Mouse (Mus musculus): ENCODE results near the gene Spink4. TPM values are rescaled to one million over a fixed set of nuclear protein-coding genes. Genes with fewer than 3 reads are reported as not detected.

The Spink4 gene
- polyA plus RNA-seq (2016; fragmentation: Nextera tagmentation; extraction: Ambion mirVana), result not detected in 2 replicates

- H3K4me1 ChIP-seq, result no peaks in the 10 kb centered on the region
- WGBS, result 72% methylated on average over 3 of the region's 3 CpGs
- H3K27ac ChIP-seq, result no peak within 1 kb of the TSS
- no peaks in the 10 kb centered on the region for H3K9me3 ChIP-seq
- no peak within 1 kb of the TSS for H3K4me2 ChIP-seq (replicated peaks)
- no peak within 1 kb of the TSS for H3K4me3 ChIP-seq
- H3K36me3 ChIP-seq, result no peaks in the 10 kb centered on the region
- no peaks in the 10 kb centered on the region for H3K27me3 ChIP-seq
- H3K9ac ChIP-seq, result no peak within 1 kb of the TSS
- no peak for ATAC-seq (ENCODE audit: insufficient number of reproducible peaks, insufficient read depth, low FRiP score, low TSS enrichment)
Measured at GRCm38 (mm10) chr4:40919785-40920184, at the start of gene Spink4. Gene Spink4, plus strand, starts transcription at chr4:40920052.

GRCm38 (mm10) chr4:40870206-40870605 is 49.6 kb upstream of the Spink4 start:
- Histone ChIP-seq H3K4me3 (no peak overlapping the region), H3K27ac (no peak overlapping the region), H3K4me1 (peaks cover 14% of the 10 kb centered on the region), H3K4me2 (replicated peaks) (no peak overlapping the region), H3K9ac (no peak overlapping the region), H3K27me3 (no peaks in the 10 kb centered on the region), H3K9me3 (no peaks in the 10 kb centered on the region), H3K36me3 (no peaks in the 10 kb centered on the region)
- WGBS, result 86% methylated on average over 4 of the region's 4 CpGs
- ATAC-seq (ENCODE audit: insufficient number of reproducible peaks, insufficient read depth, low FRiP score, low TSS enrichment), result no peak

- Histone ChIP-seq H3K36me3 (no peaks in the 10 kb centered on the region), H3K4me1 (peaks cover 19% of the 10 kb centered on the region), H3K4me2 (replicated peaks) (no peak overlapping the region), H3K9ac (no peak overlapping the region), H3K9me3 (no peaks in the 10 kb centered on the region), H3K27me3 (no peaks in the 10 kb centered on the region), H3K4me3 (no peak overlapping the region), H3K27ac (no peak overlapping the region)
- WGBS, result 90% methylated on average over 3 of the region's 3 CpGs
- no peak for ATAC-seq (ENCODE audit: insufficient number of reproducible peaks, insufficient read depth, low FRiP score, low TSS enrichment)
Measured at GRCm38 (mm10) chr4:40872129-40872528, 47.7 kb upstream of the Spink4 start.

- Histone ChIP-seq H3K4me2 (replicated peaks) (no peak overlapping the region), H3K36me3 (no peaks in the 10 kb centered on the region), H3K4me3 (no peak overlapping the region), H3K4me1 (peaks cover 27% of the 10 kb centered on the region), H3K27me3 (no peaks in the 10 kb centered on the region), H3K9ac (no peak overlapping the region), H3K27ac (peak overlapping the region; percentile 69), H3K9me3 (no peaks in the 10 kb centered on the region)
- no peak for ATAC-seq (ENCODE audit: insufficient number of reproducible peaks, insufficient read depth, low FRiP score, low TSS enrichment)
- WGBS, result 83% methylated on average over 2 of the region's 2 CpGs
Measured at GRCm38 (mm10) chr4:40873320-40873719, 46.5 kb upstream of the Spink4 start.

- H3K27ac ChIP-seq, result peak overlapping the region; percentile 69
- ATAC-seq (ENCODE audit: insufficient number of reproducible peaks, insufficient read depth, low FRiP score, low TSS enrichment), result no peak
- no peaks in the 10 kb centered on the region for H3K27me3 ChIP-seq
- no peak overlapping the region for H3K4me3 ChIP-seq
- H3K36me3 ChIP-seq, result no peaks in the 10 kb centered on the region
- peaks cover 27% of the 10 kb centered on the region for H3K4me1 ChIP-seq
- H3K9me3 ChIP-seq, result no peaks in the 10 kb centered on the region
- H3K9ac ChIP-seq, result no peak overlapping the region
- 33% methylated on average over 6 of the region's 6 CpGs for WGBS
- no peak overlapping the region for H3K4me2 ChIP-seq (replicated peaks)
Measured at GRCm38 (mm10) chr4:40874151-40874600, 45.7 kb upstream of the Spink4 start.

- H3K27ac ChIP-seq, result no peak overlapping the region
- no peak for ATAC-seq (ENCODE audit: insufficient number of reproducible peaks, insufficient read depth, low FRiP score, low TSS enrichment)
- H3K36me3 ChIP-seq, result no peaks in the 10 kb centered on the region
- no peaks in the 10 kb centered on the region for H3K9me3 ChIP-seq
- H3K4me3 ChIP-seq, result no peak overlapping the region
- no peak overlapping the region for H3K9ac ChIP-seq
- WGBS, result 78% methylated on average over 5 of the region's 5 CpGs
- H3K4me1 ChIP-seq, result peaks cover 27% of the 10 kb centered on the region
- no peak overlapping the region for H3K4me2 ChIP-seq (replicated peaks)
- H3K27me3 ChIP-seq, result no peaks in the 10 kb centered on the region
Measured at GRCm38 (mm10) chr4:40874794-40875552, 44.9 kb upstream of the Spink4 start.

GRCm38 (mm10) chr4:40875842-40876241 is 44.0 kb upstream of the Spink4 start:
- Histone ChIP-seq H3K9me3 (no peaks in the 10 kb centered on the region), H3K27me3 (no peaks in the 10 kb centered on the region), H3K27ac (0 out of 2 replicates have a peak overlapping the region, but pooled peaks have one; percentile 30), H3K9ac (no peak overlapping the region), H3K4me1 (peaks cover 27% of the 10 kb centered on the region), H3K4me3 (no peak overlapping the region), H3K36me3 (no peaks in the 10 kb centered on the region), H3K4me2 (replicated peaks) (no peak overlapping the region)
- 86% methylated on average over 20 of the region's 20 CpGs for WGBS
- no peak for ATAC-seq (ENCODE audit: insufficient number of reproducible peaks, insufficient read depth, low FRiP score, low TSS enrichment)

- ATAC-seq (ENCODE audit: insufficient number of reproducible peaks, insufficient read depth, low FRiP score, low TSS enrichment), result peak; percentile 61; the same call in 1 of the 2 replicates
- H3K27ac ChIP-seq, result peak overlapping the region; percentile 69
Measured at GRCm38 (mm10) chr4:40876814-40877371, 43.0 kb upstream of the Spink4 start.

GRCm38 (mm10) chr4:40877528-40877927 is 42.3 kb upstream of the Spink4 start:
- H3K27ac ChIP-seq, result 0 out of 2 replicates have a peak overlapping the region, but pooled peaks have one; percentile 69
- no peaks in the 10 kb centered on the region for H3K36me3 ChIP-seq
- no peak overlapping the region for H3K9ac ChIP-seq
- H3K9me3 ChIP-seq, result no peaks in the 10 kb centered on the region
- WGBS, result 81% methylated on average over 5 of the region's 5 CpGs
- no peak overlapping the region; the same call in 1 of the 2 replicates for H3K4me2 ChIP-seq (replicated peaks)
- H3K27me3 ChIP-seq, result no peaks in the 10 kb centered on the region
- ATAC-seq (ENCODE audit: insufficient number of reproducible peaks, insufficient read depth, low FRiP score, low TSS enrichment), result no peak
- H3K4me3 ChIP-seq, result no peak overlapping the region
- H3K4me1 ChIP-seq, result peaks cover 27% of the 10 kb centered on the region

More at GRCm38 (mm10) chr4:40876814-40877371, 43.0 kb upstream of the Spink4 start:
- no peaks in the 10 kb centered on the region for H3K27me3 ChIP-seq
- H3K9ac ChIP-seq, result no peak overlapping the region
- peaks cover 27% of the 10 kb centered on the region for H3K4me1 ChIP-seq
- H3K9me3 ChIP-seq, result no peaks in the 10 kb centered on the region
- H3K36me3 ChIP-seq, result no peaks in the 10 kb centered on the region
- no peak overlapping the region for H3K4me3 ChIP-seq
- 28% methylated on average over 12 of the region's 12 CpGs for WGBS
- H3K4me2 ChIP-seq (replicated peaks), result peak overlapping the region; percentile 23

GRCm38 (mm10) chr4:40883200-40883599 is 36.7 kb upstream of the Spink4 start:
- no peak overlapping the region for H3K27ac ChIP-seq
- no peak for ATAC-seq (ENCODE audit: insufficient number of reproducible peaks, insufficient read depth, low FRiP score, low TSS enrichment)
- no peak overlapping the region for H3K4me3 ChIP-seq
- H3K27me3 ChIP-seq, result no peaks in the 10 kb centered on the region
- no peaks in the 10 kb centered on the region for H3K36me3 ChIP-seq
- H3K9ac ChIP-seq, result no peak overlapping the region
- 80% methylated on average over 10 of the region's 10 CpGs for WGBS
- no peaks in the 10 kb centered on the region for H3K4me1 ChIP-seq
- no peaks in the 10 kb centered on the region for H3K9me3 ChIP-seq
- H3K4me2 ChIP-seq (replicated peaks), result no peak overlapping the region

GRCm38 (mm10) chr4:40884282-40885165 is 35.3 kb upstream of the Spink4 start:
- no peaks in the 10 kb centered on the region for H3K9me3 ChIP-seq
- no peak for ATAC-seq (ENCODE audit: insufficient number of reproducible peaks, insufficient read depth, low FRiP score, low TSS enrichment)

More at GRCm38 (mm10) chr4:40884282-40885165, 35.3 kb upstream of the Spink4 start:
- Histone ChIP-seq H3K9ac (no peak overlapping the region), H3K27me3 (no peaks in the 10 kb centered on the region), H3K4me3 (no peak overlapping the region), H3K4me2 (replicated peaks) (no peak overlapping the region), H3K27ac (no peak overlapping the region), H3K36me3 (no peaks in the 10 kb centered on the region), H3K4me1 (no peaks in the 10 kb centered on the region)
- 82% methylated on average over 12 of the region's 12 CpGs for WGBS

Data from embryonic facial prominence, embryonic 12.5 days (tissue).